Mouse (Mus musculus): ENCODE data around the gene Dtnb.

The Dtnb gene

GRCm38 (mm10) chr12:3778286-3778685, 206.1 kb downstream of the Dtnb start:
- no peak for DNase-seq

GRCm38 (mm10) chr12:3779639-3780038, 207.5 kb downstream of the Dtnb start:
- no peak for DNase-seq

- peak; percentile 58 to 74 for DNase-seq
Measured at GRCm38 (mm10) chr12:3780405-3780891, 208.3 kb downstream of the Dtnb start.

- DNase-seq: peak; percentile 23 to 39
Measured at GRCm38 (mm10) chr12:3780931-3781471, 208.8 kb downstream of the Dtnb start.

GRCm38 (mm10) chr12:3781482-3781881, 209.3 kb downstream of the Dtnb start:
- DNase-seq: peak; percentile 91

GRCm38 (mm10) chr12:3783196-3783825, 211.1 kb downstream of the Dtnb start:
- DNase-seq: no peak

GRCm38 (mm10) chr12:3784258-3784657, 212.1 kb downstream of the Dtnb start:
- DNase-seq: no peak

- no peak for DNase-seq
Measured at GRCm38 (mm10) chr12:3784729-3785128, 212.5 kb downstream of the Dtnb start.

GRCm38 (mm10) chr12:3787041-3787440, 214.9 kb downstream of the Dtnb start:
- no peak for DNase-seq

- no peak for DNase-seq
Measured at GRCm38 (mm10) chr12:3787541-3787940, 215.4 kb downstream of the Dtnb start.

GRCm38 (mm10) chr12:3788421-3789051, 216.4 kb downstream of the Dtnb start:
- no peak for DNase-seq

GRCm38 (mm10) chr12:3789626-3790185, 217.5 kb downstream of the Dtnb start:
- DNase-seq: peak in 1 of 2 experiments; percentile 29

- DNase-seq: no peak
Measured at GRCm38 (mm10) chr12:3791257-3791656, 219.1 kb downstream of the Dtnb start.

GRCm38 (mm10) chr12:3791732-3792131, 219.6 kb downstream of the Dtnb start:
- peak; percentile 88 to 90 for DNase-seq

GRCm38 (mm10) chr12:3792248-3792647, 220.1 kb downstream of the Dtnb start:
- DNase-seq: no peak

GRCm38 (mm10) chr12:3795569-3795968, 223.4 kb downstream of the Dtnb start:
- no peak for DNase-seq

GRCm38 (mm10) chr12:3799551-3799950, 227.4 kb downstream of the Dtnb start:
- no peak for DNase-seq

GRCm38 (mm10) chr12:3805852-3806251, 233.7 kb downstream of the Dtnb start, which contains the start of gene Dnmt3a:
Gene Dnmt3a (plus strand): TSS chr12:3806007.
- no peak for DNase-seq

GRCm38 (mm10) chr12:3806271-3806684, 234.1 kb downstream of the Dtnb start:
- peak; percentile 86 for DNase-seq

GRCm38 (mm10) chr12:3806703-3807547, 234.7 kb downstream of the Dtnb start:
- DNase-seq: peak; percentile 74 to 82

GRCm38 (mm10) chr12:3807548-3808395, 235.6 kb downstream of the Dtnb start:
- peak; percentile 66 to 77 for DNase-seq

Data from thymus, postnatal 36 days (tissue).